Mouse (Mus musculus) intestine, embryonic 16.5 days (tissue): ENCODE measurements around the gene Tgfbr1. TPM values are rescaled to one million over a fixed set of nuclear protein-coding genes. Genes with fewer than 3 reads are reported as not detected.

ENCODE experiments used
- ATAC-seq: fragments of 200-750 bp; cut with Nextera tagmentation; 2 replicates; pipeline ENCODE4 v1.8.0; 2017; ENCODE audit warnings: moderate TSS enrichment, moderate library complexity
- H3K27ac ChIP-seq: fragments of 300-500 bp; sonication (generic); 2 replicates; pipeline ENCODE4 v1.5.1; 2014; ENCODE audit warnings: mild to moderate bottlenecking, low read length
- H3K27me3 ChIP-seq: fragments of 300-500 bp; sonication (generic); replicated peaks from 2 replicates; pipeline ENCODE4 v1.6.1; 2014; ENCODE audit warnings: low read length, control low read depth, mixed read lengths; ENCODE audit not compliant: control insufficient read depth, insufficient read depth
- H3K36me3 ChIP-seq: fragments of 300-500 bp; sonication (generic); 2 replicates; pipeline ENCODE4 v1.6.1; 2014; ENCODE audit warnings: low read length, control low read depth; ENCODE audit not compliant: control insufficient read depth, insufficient read depth
- H3K4me1 ChIP-seq: fragments of 300-500 bp; sonication (generic); 2 replicates; pipeline ENCODE4 v1.6.1; 2014; ENCODE audit warnings: low read length, control low read depth, mixed read lengths; ENCODE audit not compliant: control insufficient read depth, insufficient read depth
- H3K4me2 ChIP-seq: fragments of 300-500 bp; sonication (generic); 2 replicates; pipeline ENCODE4 v1.6.1; 2014; ENCODE audit warnings: low read depth, low read length, control low read depth
- H3K4me3 ChIP-seq: fragments of 300-500 bp; sonication (generic); 2 replicates; pipeline ENCODE4 v1.5.1; 2014; ENCODE audit warnings: mild to moderate bottlenecking, low read length
- H3K9ac ChIP-seq: fragments of 300-500 bp; sonication (generic); 2 replicates; pipeline ENCODE4 v1.6.1; 2014; ENCODE audit warnings: low read depth, low read length
- H3K9me3 ChIP-seq: fragments of 300-500 bp; sonication (generic); 2 replicates; pipeline ENCODE4 v1.6.1; 2016; ENCODE audit warnings: low read length, control low read depth; ENCODE audit not compliant: control insufficient read depth
- WGBS: fragments of 180-500 bp; shearing (Covaris S2); extraction: QIAGEN DNeasy Blood & Tissue Kit; methylation state at CpG from one replicate; pipeline ENCODE4 v1.1.7; 2014; 5-methylcytosine and 5-hydroxymethylcytosine counted together
- polyA plus RNA-seq: library from polyadenylated mRNA; unstranded; fragments of >200 nt; fragmentation: Nextera tagmentation; extraction: Ambion mirVana; gene quantifications from 2 replicates; pipeline ENCODE4 v1.2.1, GENCODE M21; 2015

Gene Tgfbr1
- polyA plus RNA-seq, 1 experiment from 2014 or later: 17.5 TPM

- Histone ChIP-seq H3K9me3 (no peaks in the 10 kb centered on the region), H3K27ac (no peak overlapping the region), H3K4me1 (no peaks in the 10 kb centered on the region), H3K9ac (no peak overlapping the region), H3K36me3 (no peaks in the 10 kb centered on the region), H3K27me3 (no peaks in the 10 kb centered on the region), H3K4me3 (no peak overlapping the region), H3K4me2 (no peak overlapping the region)
- ATAC-seq: no peak
- WGBS: 78% methylated on average over 3 of the region's 3 CpGs
Measured at GRCm38 (mm10) chr4:47336941-47337600, 16.0 kb upstream of the Tgfbr1 start.

GRCm38 (mm10) chr4:47342632-47343031 lies 10.4 kb upstream of the Tgfbr1 start:
- Histone ChIP-seq H3K9ac (no peak overlapping the region), H3K4me3 (no peak overlapping the region), H3K36me3 (no peaks in the 10 kb centered on the region), H3K27me3 (0 out of 2 replicates have a peak, but pooled peaks cover 2% of the 10 kb centered on the region), H3K4me1 (no peaks in the 10 kb centered on the region), H3K27ac (no peak overlapping the region), H3K9me3 (no peaks in the 10 kb centered on the region), H3K4me2 (no peak overlapping the region)
- ATAC-seq: no peak
- WGBS: 58% methylated on average over 8 of the region's 8 CpGs

DNA sequence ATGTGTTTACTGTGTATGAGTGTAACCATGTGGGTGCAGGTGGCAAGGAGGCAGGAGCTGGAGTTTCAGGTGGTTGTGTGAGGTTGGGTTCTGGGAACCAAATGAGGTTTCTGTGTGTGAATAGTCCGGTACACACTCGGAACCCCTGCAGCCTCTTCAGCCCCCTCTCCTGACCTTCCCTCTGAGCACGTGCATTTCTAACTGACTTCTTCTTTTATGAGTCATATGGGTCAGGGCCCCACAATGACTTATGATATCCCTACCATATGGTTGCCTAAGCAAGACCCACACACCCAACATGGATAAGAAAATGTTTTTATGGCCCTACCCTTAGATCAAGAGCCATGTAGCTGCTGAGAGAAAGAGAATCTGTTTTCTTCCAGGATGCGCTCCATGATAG lies 6.0 kb upstream of the Tgfbr1 start:
- Histone ChIP-seq H3K36me3 (no peaks in the 10 kb centered on the region), H3K9me3 (no peaks in the 10 kb centered on the region), H3K4me1 (no peaks in the 10 kb centered on the region), H3K27ac (no peak overlapping the region), H3K9ac (no peak overlapping the region), H3K4me2 (no peak overlapping the region), H3K4me3 (no peak overlapping the region), H3K27me3 (0 out of 2 replicates have a peak, but pooled peaks cover 2% of the 10 kb centered on the region)
- ATAC-seq: peak; percentile 72
- 57% methylated on average over 4 of the region's 4 CpGs for WGBS

- 52% methylated on average over 6 of the region's 6 CpGs for WGBS
- H3K9ac ChIP-seq: no peak overlapping the region
- H3K27ac ChIP-seq: no peak overlapping the region
- H3K4me1 ChIP-seq: peaks cover 5% of the 10 kb centered on the region; the same call in 1 of the 2 replicates
- H3K36me3 ChIP-seq: no peaks in the 10 kb centered on the region
- H3K9me3 ChIP-seq: no peaks in the 10 kb centered on the region
- no peak overlapping the region for H3K4me2 ChIP-seq
- no peaks in the 10 kb centered on the region for H3K27me3 ChIP-seq
- no peak for ATAC-seq
- H3K4me3 ChIP-seq: no peak overlapping the region
Measured at GRCm38 (mm10) chr4:47349759-47350158, 3.3 kb upstream of the Tgfbr1 start.

DNA sequence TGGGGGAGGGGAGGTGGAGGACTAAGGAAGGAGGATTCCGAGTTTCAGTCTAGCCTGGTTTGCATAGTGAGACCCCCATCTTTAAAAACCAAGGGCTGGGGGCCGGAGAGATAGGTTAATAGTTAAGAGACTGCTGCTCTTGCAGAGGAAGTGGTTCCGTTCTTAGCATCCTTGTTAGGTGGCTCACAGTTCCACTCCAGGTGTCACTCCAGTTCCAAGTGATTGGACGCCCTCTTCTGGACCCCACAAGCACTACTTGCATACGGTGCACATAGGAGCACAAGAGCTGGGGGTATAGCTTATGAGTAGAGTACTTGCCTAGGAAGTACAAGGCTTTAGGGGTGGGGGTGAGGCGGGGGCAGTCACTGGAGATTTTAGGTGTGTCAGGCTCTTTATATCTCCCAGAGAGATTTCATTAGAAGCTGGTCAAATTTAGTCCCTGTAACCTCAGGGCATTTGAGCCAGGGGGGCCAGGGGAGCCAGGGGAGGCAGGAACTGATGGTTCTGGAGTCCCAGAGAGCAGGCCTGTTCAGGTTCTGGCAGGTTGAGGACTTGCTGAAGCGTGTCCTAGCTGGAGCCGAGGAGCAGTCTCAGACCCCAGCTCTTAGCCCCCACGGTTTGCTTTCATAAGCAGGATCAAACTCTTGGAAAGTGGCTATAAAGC lies 1.5 kb upstream of the Tgfbr1 start:
- no peaks in the 10 kb centered on the region for H3K36me3 ChIP-seq
- peak overlapping the region; percentile 96; the same call in 1 of the 2 replicates for H3K4me3 ChIP-seq
- H3K9me3 ChIP-seq: no peaks in the 10 kb centered on the region
- H3K4me2 ChIP-seq: peak overlapping the region; percentile 97
- peaks cover 5% of the 10 kb centered on the region; the same call in 1 of the 2 replicates for H3K4me1 ChIP-seq
- no peaks in the 10 kb centered on the region for H3K27me3 ChIP-seq
- no peak overlapping the region for H3K27ac ChIP-seq
- peak overlapping the region; percentile 78 for H3K9ac ChIP-seq
- 27% methylated on average over 9 of the region's 9 CpGs for WGBS
- no peak for ATAC-seq

DNA sequence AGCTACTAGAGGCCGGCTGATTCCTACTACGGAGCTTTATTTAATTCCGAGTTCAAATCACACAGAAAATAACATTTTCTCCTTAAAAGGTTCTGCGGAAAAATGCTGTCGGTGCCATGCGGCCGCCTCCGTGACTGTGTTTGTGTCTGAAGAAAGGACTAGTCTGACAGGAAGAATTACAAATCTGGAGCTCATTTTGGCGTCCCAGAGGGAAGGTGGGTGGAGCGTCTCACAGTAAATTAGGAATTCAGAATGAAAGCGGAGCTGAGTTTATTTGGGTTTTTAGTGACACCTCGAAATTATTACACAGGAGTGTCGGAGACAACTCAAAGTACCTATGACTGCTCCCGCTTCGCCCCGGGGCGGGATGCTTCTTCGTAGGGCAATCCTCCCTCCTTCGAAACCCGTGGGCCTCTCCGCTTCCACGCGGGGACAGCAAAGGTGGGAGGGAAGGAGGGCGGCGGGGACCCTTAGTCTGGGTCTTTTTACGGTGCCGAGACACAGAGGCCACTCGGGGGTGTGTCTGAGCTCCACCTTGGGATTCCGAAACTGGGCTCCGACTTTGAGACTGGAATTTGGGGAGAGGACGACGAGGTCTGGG lies 861 bp upstream of the Tgfbr1 start:
- ATAC-seq: no peak

DNA sequence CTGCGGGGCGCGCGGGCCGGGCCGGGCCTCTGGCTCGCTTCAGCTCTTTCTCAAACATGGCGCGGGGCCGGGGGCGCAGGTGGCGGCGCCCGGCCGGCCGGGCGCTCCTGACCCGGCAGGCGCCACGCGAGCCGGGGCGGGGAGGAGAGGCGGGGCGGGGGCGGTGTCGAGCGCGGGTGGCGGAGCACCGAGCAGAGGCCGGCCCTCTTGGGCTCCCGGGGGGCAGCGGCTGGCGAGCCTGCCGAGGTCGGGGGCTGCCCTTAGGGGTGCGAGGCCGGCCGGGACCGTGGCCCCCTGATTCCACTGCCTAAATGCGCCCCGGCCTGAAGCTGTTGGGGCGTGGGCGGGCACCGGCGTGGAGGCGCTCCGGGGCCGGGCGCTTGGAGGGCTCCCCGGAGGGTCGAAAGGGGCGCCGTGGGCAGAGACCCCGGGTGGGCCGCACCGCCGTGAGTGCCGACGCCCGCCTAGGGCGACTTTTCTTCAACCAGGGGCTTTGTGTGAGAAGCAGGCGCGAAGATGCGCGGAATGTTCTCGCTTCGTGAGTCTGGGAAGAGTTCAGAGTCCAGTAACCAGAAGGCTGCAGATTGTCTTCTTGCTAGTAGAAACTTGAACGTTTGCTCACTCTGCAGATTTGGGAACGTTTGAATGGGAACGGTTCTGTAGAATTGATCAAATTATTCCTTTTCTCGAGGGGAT lies 542 bp downstream of the Tgfbr1 start:
- WGBS: under 1% methylated on average over 58 of the region's 73 CpGs
- Histone ChIP-seq H3K4me3 (peak overlapping the region; percentile 96), H3K9ac (peak overlapping the region; percentile 91), H3K4me1 (peaks cover 5% of the 10 kb centered on the region; the same call in 1 of the 2 replicates), H3K4me2 (peak overlapping the region; percentile 77), H3K36me3 (no peaks in the 10 kb centered on the region), H3K9me3 (no peaks in the 10 kb centered on the region), H3K27me3 (no peaks in the 10 kb centered on the region), H3K27ac (peak overlapping the region; percentile 96)
- ATAC-seq: peak; percentile 81

More for the DNA sequence above, 861 bp upstream of the Tgfbr1 start:
- Histone ChIP-seq H3K4me3 (peak overlapping the region; percentile 96), H3K9ac (peak overlapping the region; percentile 78), H3K4me2 (peak overlapping the region; percentile 97), H3K27me3 (no peaks in the 10 kb centered on the region), H3K9me3 (no peaks in the 10 kb centered on the region), H3K27ac (peak overlapping the region; percentile 1), H3K36me3 (no peaks in the 10 kb centered on the region), H3K4me1 (peaks cover 5% of the 10 kb centered on the region; the same call in 1 of the 2 replicates)
- WGBS: 1% methylated on average over 32 of the region's 32 CpGs

GRCm38 (mm10) chr4:47354304-47354703 lies 1.3 kb downstream of the Tgfbr1 start:
- Histone ChIP-seq H3K27me3 (no peaks in the 10 kb centered on the region), H3K4me3 (peak overlapping the region; percentile 96), H3K4me2 (peak overlapping the region; percentile 77), H3K9ac (peak overlapping the region; percentile 91), H3K27ac (no peak overlapping the region), H3K4me1 (peaks cover 5% of the 10 kb centered on the region; the same call in 1 of the 2 replicates), H3K9me3 (no peaks in the 10 kb centered on the region), H3K36me3 (no peaks in the 10 kb centered on the region)
- 42% methylated on average over 3 of the region's 3 CpGs for WGBS
- ATAC-seq: no peak

- 82% methylated on average over 2 of the region's 2 CpGs for WGBS
- H3K27me3 ChIP-seq: no peaks in the 10 kb centered on the region
- no peak overlapping the region for H3K4me3 ChIP-seq
- no peaks in the 10 kb centered on the region for H3K9me3 ChIP-seq
- ATAC-seq: no peak
- peaks cover 3% of the 10 kb centered on the region; the same call in 1 of the 2 replicates for H3K4me1 ChIP-seq
- H3K36me3 ChIP-seq: no peaks in the 10 kb centered on the region
- H3K27ac ChIP-seq: no peak overlapping the region
- no peak overlapping the region for H3K9ac ChIP-seq
- no peak overlapping the region for H3K4me2 ChIP-seq
Measured at GRCm38 (mm10) chr4:47362662-47363061, 9.6 kb downstream of the Tgfbr1 start.
